Mouse (Mus musculus): Measurements from ENCODE around the gene Fancm. TPM values are rescaled to one million over a fixed set of nuclear protein-coding genes. Genes with fewer than 3 reads are reported as not detected.
A peak's percentile ranks its signal among the peaks of the same experiment; 100 is the strongest.

Fancm gene
- total and polyA plus RNA-seq, 2 experiments = 0.70 to 3.8 TPM

- WGBS = 4% methylated on average over 21 of the region's 21 CpGs
- Histone ChIP-seq H3K27me3 (ENCODE audit: control insufficient read depth, insufficient read depth, low read length) (no peaks in the 10 kb centered on the region), H3K36me3 (ENCODE audit: control insufficient read depth, insufficient read depth, low read length) (peaks cover 8% of the 10 kb centered on the region), H3K79me2 (ENCODE audit: control insufficient read depth, insufficient read depth, low read length) (no peaks in the 10 kb centered on the region; the same call in 1 of the 2 replicates), H3K4me1 (ENCODE audit: control insufficient read depth, insufficient read depth, low read length) (peaks cover 5% of the 10 kb centered on the region; the same call in 1 of the 2 replicates), H3K9ac (ENCODE audit: low read depth, low read length) (peak overlapping the region; percentile 87), H3K4me3 (ENCODE audit: insufficient read depth, low read depth, low read length) (peak overlapping the region; percentile 87), H3K27ac (replicated peaks; ENCODE audit: insufficient read depth, low read depth, low read length) (peak overlapping the region; percentile 56)
- no peak for TF ChIP-seq CTCF (IDR thresholded peaks at IDR 0.05; ENCODE audit: low read depth, low read length)
- TF ChIP-seq POLR2A (IDR thresholded peaks at IDR 0.05; ENCODE audit: extremely low read depth, insufficient read depth, low read length) = no peak
- DNase-seq (ENCODE audit: extremely low read depth, low read depth, low spot score) = no peak
These were observed 2.3 kb upstream of the Fancm start for GRCm38 (mm10) chr12:65072911-65073610.

DNA sequence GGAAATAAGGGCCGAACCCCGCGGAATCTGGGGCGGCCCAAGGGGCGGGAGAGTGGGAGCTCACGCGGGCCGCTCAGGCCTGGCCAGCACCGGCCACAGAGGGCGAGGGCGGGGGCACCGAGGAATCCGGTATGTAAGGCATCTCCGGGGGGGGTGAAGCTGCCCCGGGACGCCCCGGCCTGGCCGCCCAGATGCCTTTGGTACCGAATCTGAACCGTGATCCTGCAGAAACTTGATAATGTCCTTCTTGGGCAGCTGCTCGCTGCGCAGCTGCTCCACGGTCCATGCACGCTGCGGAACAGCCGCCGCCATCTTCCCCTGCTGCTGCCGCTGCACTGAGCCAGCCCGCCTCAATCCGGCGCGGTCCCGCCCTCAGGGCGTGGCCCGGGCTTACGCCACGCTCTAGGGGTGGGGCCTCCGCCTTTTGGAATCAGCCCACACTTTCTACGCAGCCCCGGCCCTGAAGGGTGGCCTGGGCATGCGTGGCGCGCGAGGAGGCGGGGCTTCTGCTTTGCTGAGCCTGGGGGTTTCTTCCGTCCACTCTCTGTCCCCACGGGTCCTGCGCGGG, 1.7 kb upstream of the Fancm start, which contains the start of gene Fkbp3:
Gene Fkbp3, minus strand, starts transcription at position 397 of the 568 bp plus-strand sequence.
- Histone ChIP-seq H3K9ac (ENCODE audit: low read depth, low read length) (peak within 1 kb of the TSS; percentile 87), H3K36me3 (ENCODE audit: control insufficient read depth, insufficient read depth, low read length) (peaks cover 5% of the 10 kb centered on the region), H3K4me1 (ENCODE audit: control insufficient read depth, insufficient read depth, low read length) (peaks cover 5% of the 10 kb centered on the region; the same call in 1 of the 2 replicates), H3K79me2 (ENCODE audit: control insufficient read depth, insufficient read depth, low read length) (no peaks in the 10 kb centered on the region; the same call in 1 of the 2 replicates), H3K27ac (replicated peaks; ENCODE audit: insufficient read depth, low read depth, low read length) (peak within 1 kb of the TSS; percentile 83), H3K27me3 (ENCODE audit: control insufficient read depth, insufficient read depth, low read length) (no peaks in the 10 kb centered on the region), H3K4me3 (ENCODE audit: insufficient read depth, low read depth, low read length) (peak within 1 kb of the TSS; percentile 87)
- peak; percentile 85 for DNase-seq (ENCODE audit: extremely low read depth, low read depth, low spot score)
- peak; percentile 79 for TF ChIP-seq POLR2A (IDR thresholded peaks at IDR 0.05; ENCODE audit: extremely low read depth, insufficient read depth, low read length)
- no peak for TF ChIP-seq CTCF (IDR thresholded peaks at IDR 0.05; ENCODE audit: low read depth, low read length)
- under 1% methylated on average over 49 of the region's 49 CpGs for WGBS

- 14% methylated on average over 7 of the region's 7 CpGs for WGBS
- Histone ChIP-seq H3K4me1 (ENCODE audit: control insufficient read depth, insufficient read depth, low read length) (peaks cover 5% of the 10 kb centered on the region; the same call in 1 of the 2 replicates), H3K27ac (replicated peaks; ENCODE audit: insufficient read depth, low read depth, low read length) (0 out of 2 replicates have a peak overlapping the region, but pooled peaks have one; percentile 29), H3K79me2 (ENCODE audit: control insufficient read depth, insufficient read depth, low read length) (no peaks in the 10 kb centered on the region; the same call in 1 of the 2 replicates), H3K4me3 (ENCODE audit: insufficient read depth, low read depth, low read length) (peak overlapping the region; percentile 54; the same call in 1 of the 2 replicates), H3K9ac (ENCODE audit: low read depth, low read length) (no peak overlapping the region), H3K27me3 (ENCODE audit: control insufficient read depth, insufficient read depth, low read length) (no peaks in the 10 kb centered on the region), H3K36me3 (ENCODE audit: control insufficient read depth, insufficient read depth, low read length) (no peaks in the 10 kb centered on the region)
- TF ChIP-seq CTCF (IDR thresholded peaks at IDR 0.05; ENCODE audit: low read depth, low read length) (no peak), POLR2A (IDR thresholded peaks at IDR 0.05; ENCODE audit: extremely low read depth, insufficient read depth, low read length) (no peak)
- DNase-seq (ENCODE audit: extremely low read depth, low read depth, low spot score) = peak; percentile 53
These were observed 752 bp upstream of the Fancm start for GRCm38 (mm10) chr12:65074651-65075050.

GRCm38 (mm10) chr12:65075733-65076310, 419 bp downstream of the Fancm start:
- no peak for TF ChIP-seq POLR2A (IDR thresholded peaks at IDR 0.05; ENCODE audit: extremely low read depth, insufficient read depth, low read length)
- no peak for TF ChIP-seq CTCF (IDR thresholded peaks at IDR 0.05; ENCODE audit: low read depth, low read length)
- DNase-seq (ENCODE audit: extremely low read depth, low read depth, low spot score) = no peak
- no peak overlapping the region for H3K27ac ChIP-seq (replicated peaks; ENCODE audit: insufficient read depth, low read depth, low read length)

GRCm38 (mm10) chr12:65076906-65077305, 1.5 kb downstream of the Fancm start:
- TF ChIP-seq CTCF (IDR thresholded peaks at IDR 0.05; ENCODE audit: low read depth, low read length) (no peak), POLR2A (IDR thresholded peaks at IDR 0.05; ENCODE audit: extremely low read depth, insufficient read depth, low read length) (no peak)
- no peaks in the 10 kb centered on the region for H3K27me3 ChIP-seq (ENCODE audit: control insufficient read depth, insufficient read depth, low read length)
- H3K27ac ChIP-seq (replicated peaks; ENCODE audit: insufficient read depth, low read depth, low read length) = no peak overlapping the region
- DNase-seq (ENCODE audit: extremely low read depth, low read depth, low spot score) = no peak
- H3K79me2 ChIP-seq (ENCODE audit: control insufficient read depth, insufficient read depth, low read length) = no peaks in the 10 kb centered on the region; the same call in 1 of the 2 replicates
- WGBS = 85% methylated on average over 9 of the region's 9 CpGs
- peaks cover 5% of the 10 kb centered on the region; the same call in 1 of the 2 replicates for H3K4me1 ChIP-seq (ENCODE audit: control insufficient read depth, insufficient read depth, low read length)
- H3K9ac ChIP-seq (ENCODE audit: low read depth, low read length) = no peak overlapping the region
- no peaks in the 10 kb centered on the region for H3K36me3 ChIP-seq (ENCODE audit: control insufficient read depth, insufficient read depth, low read length)
- H3K4me3 ChIP-seq (ENCODE audit: insufficient read depth, low read depth, low read length) = no peak overlapping the region

More at GRCm38 (mm10) chr12:65075733-65076310, 419 bp downstream of the Fancm start:
- Histone ChIP-seq H3K9ac (ENCODE audit: low read depth, low read length) (peak overlapping the region; percentile 80), H3K79me2 (ENCODE audit: control insufficient read depth, insufficient read depth, low read length) (no peaks in the 10 kb centered on the region; the same call in 1 of the 2 replicates), H3K27me3 (ENCODE audit: control insufficient read depth, insufficient read depth, low read length) (no peaks in the 10 kb centered on the region), H3K36me3 (ENCODE audit: control insufficient read depth, insufficient read depth, low read length) (no peaks in the 10 kb centered on the region), H3K4me3 (ENCODE audit: insufficient read depth, low read depth, low read length) (peak overlapping the region; percentile 84), H3K4me1 (ENCODE audit: control insufficient read depth, insufficient read depth, low read length) (peaks cover 5% of the 10 kb centered on the region; the same call in 1 of the 2 replicates)
- WGBS = under 1% methylated on average over 41 of the region's 41 CpGs

Data from liver, adult 2 months (tissue).